Mouse (Mus musculus) stomach, postnatal 0 days (tissue): Measurements from ENCODE around the gene Gtf2i.

Experiments
- CTCF ChIP-seq: IDR thresholded peaks from 2 replicates; pipeline ENCODE4 v1.5.1; 2016; ENCODE audit warnings: antibody characterized with exemption, low read depth, mild to moderate bottlenecking, moderate library complexity
- EP300 ChIP-seq: optimal IDR thresholded peaks from 2 replicates; pipeline ENCODE3; 2016; ENCODE audit warnings: antibody characterized with exemption

DNA sequence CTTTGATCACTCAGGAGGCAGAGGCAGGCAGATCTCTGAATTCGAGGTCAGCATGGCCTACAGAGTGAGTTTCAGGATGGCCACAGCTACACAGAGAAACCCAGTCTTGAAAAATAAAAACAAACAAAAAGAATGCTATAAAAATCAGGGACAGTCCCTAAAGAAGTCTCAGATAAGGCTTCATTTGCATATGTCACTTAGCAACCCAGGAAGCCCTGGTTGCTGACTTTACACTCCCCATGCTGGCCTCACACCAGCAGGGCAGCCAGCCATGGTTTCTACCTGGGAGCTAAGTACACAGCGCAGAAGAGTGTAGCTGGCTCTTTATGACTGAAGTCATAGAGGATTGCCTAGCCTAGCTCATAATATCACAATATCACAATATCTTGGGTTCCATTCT, 15.5 kb upstream of the Gtf2i start:
- TF ChIP-seq CTCF (no peak), EP300 (no peak)
